Mouse (Mus musculus): Measurements from ENCODE around the gene Madd. TPM values are rescaled to one million over a fixed set of nuclear protein-coding genes. Genes with fewer than 3 reads are reported as not detected.

The Madd gene
- polyA plus RNA-seq, 1 experiment from 2014 or later, result 5.3 TPM

DNA sequence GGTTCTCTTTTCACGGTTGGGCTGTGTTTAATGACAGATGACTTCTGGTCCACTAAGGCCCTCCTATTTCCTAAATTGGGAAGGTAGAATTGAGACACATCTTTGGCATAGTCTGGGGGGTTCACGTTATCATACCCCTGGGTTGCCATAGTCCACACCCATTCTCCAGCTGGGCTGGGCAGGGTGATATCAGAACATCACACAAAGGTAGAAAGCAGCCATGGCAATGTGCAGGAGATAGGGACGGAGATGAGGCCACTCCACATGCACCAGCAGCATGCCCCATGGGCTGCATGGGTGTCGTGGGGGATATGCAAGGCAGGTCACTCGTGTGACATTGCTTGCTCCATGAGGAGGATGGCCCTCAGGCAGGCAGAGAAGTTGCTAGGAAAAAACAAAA, 20.1 kb downstream of the Madd start:
- peaks cover 2% of the 10 kb centered on the region; the same call in 1 of the 2 replicates for H3K36me3 ChIP-seq (ENCODE audit: control insufficient read depth, insufficient read depth)
- no peak overlapping the region for H3K27ac ChIP-seq (ENCODE audit: low read length)
- WGBS (ENCODE audit: insufficient replicate concordance), result 43% methylated on average over 5 of the region's 5 CpGs
- 0 out of 2 replicates have a peak, but pooled peaks have one; percentile 39 for ATAC-seq (ENCODE audit: low read depth)
- peaks cover 16% of the 10 kb centered on the region for H3K4me1 ChIP-seq (ENCODE audit: control insufficient read depth, low read depth, low read length)
- no peaks in the 10 kb centered on the region for H3K9me3 ChIP-seq (replicated peaks; ENCODE audit: control insufficient read depth, low read length)
- no peak overlapping the region for H3K9ac ChIP-seq (ENCODE audit: low read depth, low read length)
- no peaks in the 10 kb centered on the region for H3K27me3 ChIP-seq (ENCODE audit: control insufficient read depth, insufficient read depth, low read depth, low read length)
- no peak overlapping the region for H3K4me3 ChIP-seq (ENCODE audit: low read depth, low read length)
- no peak overlapping the region for H3K4me2 ChIP-seq (ENCODE audit: low read depth, low read length)

DNA sequence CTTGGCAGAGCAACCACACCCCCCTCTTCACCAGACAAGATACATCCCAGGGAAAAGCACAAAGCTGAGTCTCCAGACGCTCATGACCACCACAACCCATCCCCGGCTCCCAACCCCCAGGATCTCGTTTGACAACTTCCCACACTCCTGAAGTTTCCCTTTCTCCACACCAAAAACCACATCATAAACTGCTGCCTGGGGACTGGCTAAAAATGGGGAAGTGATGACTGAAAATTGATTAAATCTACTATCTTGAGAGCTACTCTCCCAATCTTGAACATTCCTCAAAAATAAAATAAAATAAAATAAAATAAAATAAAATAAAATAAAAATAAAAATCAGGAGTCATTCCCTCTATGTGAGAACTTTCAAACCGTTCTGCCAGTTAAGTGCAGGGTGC, 20.7 kb downstream of the Madd start:
- no peak overlapping the region for H3K27ac ChIP-seq (ENCODE audit: low read length)
- WGBS (ENCODE audit: insufficient replicate concordance), result 65% methylated on average over 4 of the region's 4 CpGs
- H3K4me1 ChIP-seq (ENCODE audit: control insufficient read depth, low read depth, low read length), result peaks cover 16% of the 10 kb centered on the region
- ATAC-seq (ENCODE audit: low read depth), result no peak
- H3K4me3 ChIP-seq (ENCODE audit: low read depth, low read length), result no peak overlapping the region
- no peaks in the 10 kb centered on the region for H3K9me3 ChIP-seq (replicated peaks; ENCODE audit: control insufficient read depth, low read length)
- H3K4me2 ChIP-seq (ENCODE audit: low read depth, low read length), result no peak overlapping the region
- peaks cover 4% of the 10 kb centered on the region; the same call in 1 of the 2 replicates for H3K36me3 ChIP-seq (ENCODE audit: control insufficient read depth, insufficient read depth)
- H3K9ac ChIP-seq (ENCODE audit: low read depth, low read length), result no peak overlapping the region
- H3K27me3 ChIP-seq (ENCODE audit: control insufficient read depth, insufficient read depth, low read depth, low read length), result no peaks in the 10 kb centered on the region

DNA sequence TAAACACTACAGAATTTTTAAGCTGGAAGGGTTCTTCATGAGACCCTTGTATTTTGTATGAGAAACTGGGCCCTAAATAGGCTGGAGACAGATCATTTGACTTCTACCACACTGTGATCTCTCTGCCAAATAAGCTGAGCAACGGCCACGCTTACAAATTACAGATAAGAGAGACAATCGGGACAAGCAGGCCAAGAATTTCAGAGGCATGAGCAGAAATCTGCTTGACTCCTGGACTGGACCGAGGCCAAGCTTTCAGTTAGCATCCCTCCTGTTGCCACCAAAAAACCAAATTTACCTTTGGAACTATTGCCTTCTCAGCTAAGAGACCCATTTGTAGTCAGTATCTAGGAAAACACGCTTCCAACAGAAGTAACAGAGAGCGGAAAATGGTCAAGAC, 23.0 kb downstream of the Madd start:
- ATAC-seq (ENCODE audit: low read depth), result no peak
- H3K4me2 ChIP-seq (ENCODE audit: low read depth, low read length), result no peak overlapping the region
- no peak overlapping the region for H3K4me3 ChIP-seq (ENCODE audit: low read depth, low read length)
- H3K27ac ChIP-seq (ENCODE audit: low read length), result no peak overlapping the region
- peaks cover 16% of the 10 kb centered on the region for H3K4me1 ChIP-seq (ENCODE audit: control insufficient read depth, low read depth, low read length)
- H3K36me3 ChIP-seq (ENCODE audit: control insufficient read depth, insufficient read depth), result peaks cover 4% of the 10 kb centered on the region; the same call in 1 of the 2 replicates
- 75% methylated on average over 6 of the region's 6 CpGs for WGBS (ENCODE audit: insufficient replicate concordance)
- H3K27me3 ChIP-seq (ENCODE audit: control insufficient read depth, insufficient read depth, low read depth, low read length), result no peaks in the 10 kb centered on the region
- H3K9ac ChIP-seq (ENCODE audit: low read depth, low read length), result no peak overlapping the region
- no peaks in the 10 kb centered on the region for H3K9me3 ChIP-seq (replicated peaks; ENCODE audit: control insufficient read depth, low read length)

DNA sequence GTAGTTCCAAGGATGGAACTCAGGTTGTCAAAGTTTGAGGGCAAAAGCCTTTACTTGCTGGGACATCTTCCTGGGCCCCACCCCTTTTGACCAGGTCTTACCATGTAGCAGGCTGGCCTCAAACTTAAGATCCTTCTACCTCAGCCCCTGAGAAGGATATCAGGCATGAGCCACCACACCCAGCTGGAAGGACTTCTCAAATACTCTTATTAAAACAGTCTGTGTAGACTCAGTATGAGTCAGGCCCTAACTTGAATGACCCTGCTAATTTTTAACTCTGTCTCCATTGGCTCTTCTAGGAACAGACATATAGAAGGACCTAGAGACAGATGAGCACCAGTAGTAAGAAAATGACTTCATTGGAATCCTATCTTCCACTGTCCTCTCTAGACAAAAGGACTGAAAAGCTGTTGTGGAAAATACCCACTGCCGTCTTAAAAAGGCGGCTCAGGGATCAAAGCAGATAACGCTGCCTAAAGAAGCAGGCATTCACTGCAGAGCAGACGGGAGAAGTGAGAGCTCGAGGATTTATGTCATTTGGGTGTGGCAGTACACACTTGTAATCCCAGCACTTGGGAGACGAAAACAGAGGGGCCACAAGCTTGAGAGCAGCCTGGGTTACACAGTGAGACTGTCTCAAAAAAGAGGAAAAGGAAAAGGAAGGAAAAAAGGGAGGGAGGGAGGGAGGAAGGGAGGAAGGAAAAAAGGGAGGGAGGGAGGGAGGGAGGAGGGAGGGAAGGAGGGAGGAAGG, 26.5 kb downstream of the Madd start:
- 62% methylated on average over 6 of the region's 6 CpGs for WGBS (ENCODE audit: insufficient replicate concordance)
- no peak for ATAC-seq (ENCODE audit: low read depth)
- peaks cover 5% of the 10 kb centered on the region; the same call in 1 of the 2 replicates for H3K36me3 ChIP-seq (ENCODE audit: control insufficient read depth, insufficient read depth)
- H3K9me3 ChIP-seq (replicated peaks; ENCODE audit: control insufficient read depth, low read length), result no peaks in the 10 kb centered on the region
- no peak overlapping the region for H3K4me3 ChIP-seq (ENCODE audit: low read depth, low read length)
- H3K27ac ChIP-seq (ENCODE audit: low read length), result no peak overlapping the region
- no peaks in the 10 kb centered on the region for H3K27me3 ChIP-seq (ENCODE audit: control insufficient read depth, insufficient read depth, low read depth, low read length)
- no peak overlapping the region for H3K4me2 ChIP-seq (ENCODE audit: low read depth, low read length)
- H3K9ac ChIP-seq (ENCODE audit: low read depth, low read length), result no peak overlapping the region
- no peaks in the 10 kb centered on the region for H3K4me1 ChIP-seq (ENCODE audit: control insufficient read depth, low read depth, low read length)

DNA sequence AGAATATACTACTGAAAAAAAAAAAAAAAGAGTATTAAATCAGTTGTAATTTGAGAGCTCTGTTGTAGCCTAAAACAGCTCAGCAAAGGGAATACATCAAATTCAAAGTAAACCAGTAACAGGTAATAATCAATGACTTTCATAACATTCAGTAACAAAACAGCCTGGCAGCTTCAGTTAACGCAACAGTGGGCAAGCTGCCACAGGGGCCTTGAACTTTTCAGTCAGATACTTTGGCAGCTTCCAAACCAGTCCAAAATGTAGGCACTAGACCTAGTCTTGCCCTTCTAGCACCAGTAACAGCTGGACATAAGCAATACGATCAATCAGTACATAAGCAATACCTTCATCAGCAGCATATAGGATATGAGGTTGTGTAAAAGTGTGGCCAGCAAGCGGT, 29.5 kb downstream of the Madd start:
- no peak overlapping the region for H3K4me3 ChIP-seq (ENCODE audit: low read depth, low read length)
- no peak overlapping the region for H3K4me2 ChIP-seq (ENCODE audit: low read depth, low read length)
- 82% methylated on average over 3 of the region's 3 CpGs for WGBS (ENCODE audit: insufficient replicate concordance)
- H3K9ac ChIP-seq (ENCODE audit: low read depth, low read length), result no peak overlapping the region
- no peaks in the 10 kb centered on the region for H3K9me3 ChIP-seq (replicated peaks; ENCODE audit: control insufficient read depth, low read length)
- no peak overlapping the region for H3K27ac ChIP-seq (ENCODE audit: low read length)
- no peak for ATAC-seq (ENCODE audit: low read depth)
- H3K36me3 ChIP-seq (ENCODE audit: control insufficient read depth, insufficient read depth), result peaks cover 5% of the 10 kb centered on the region; the same call in 1 of the 2 replicates
- H3K27me3 ChIP-seq (ENCODE audit: control insufficient read depth, insufficient read depth, low read depth, low read length), result no peaks in the 10 kb centered on the region
- no peaks in the 10 kb centered on the region for H3K4me1 ChIP-seq (ENCODE audit: control insufficient read depth, low read depth, low read length)

DNA sequence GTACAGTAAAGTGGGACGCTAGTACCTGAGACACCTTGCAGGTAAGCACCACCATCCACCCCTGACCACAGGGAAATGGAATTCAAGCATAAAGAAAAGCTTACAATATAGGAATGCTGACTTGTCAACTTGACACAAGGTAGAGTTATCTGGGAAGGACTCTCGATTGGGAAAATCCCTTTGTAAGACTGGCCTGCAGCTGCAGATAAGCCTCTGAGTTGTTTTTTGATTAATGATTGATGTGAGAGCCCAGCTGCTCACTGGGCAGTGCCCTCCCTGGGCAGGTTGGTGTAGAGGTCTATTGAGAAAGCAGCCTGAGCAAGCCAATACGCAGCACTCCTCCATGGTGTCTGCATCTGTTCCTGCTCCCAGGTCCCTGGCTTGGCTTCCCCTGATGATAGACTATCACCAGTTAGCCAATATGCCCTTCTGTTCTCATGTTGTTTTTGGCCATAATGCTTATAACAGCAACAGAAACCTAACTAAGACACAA, 30.7 kb downstream of the Madd start:
- no peak overlapping the region for H3K4me2 ChIP-seq (ENCODE audit: low read depth, low read length)
- H3K4me1 ChIP-seq (ENCODE audit: control insufficient read depth, low read depth, low read length), result no peaks in the 10 kb centered on the region
- no peaks in the 10 kb centered on the region for H3K27me3 ChIP-seq (ENCODE audit: control insufficient read depth, insufficient read depth, low read depth, low read length)
- no peak overlapping the region for H3K4me3 ChIP-seq (ENCODE audit: low read depth, low read length)
- H3K27ac ChIP-seq (ENCODE audit: low read length), result no peak overlapping the region
- H3K9ac ChIP-seq (ENCODE audit: low read depth, low read length), result no peak overlapping the region
- no peak for ATAC-seq (ENCODE audit: low read depth)
- no peaks in the 10 kb centered on the region for H3K9me3 ChIP-seq (replicated peaks; ENCODE audit: control insufficient read depth, low read length)
- 57% methylated on average over 3 of the region's 3 CpGs for WGBS (ENCODE audit: insufficient replicate concordance)
- H3K36me3 ChIP-seq (ENCODE audit: control insufficient read depth, insufficient read depth), result peaks cover 3% of the 10 kb centered on the region; the same call in 1 of the 2 replicates

DNA sequence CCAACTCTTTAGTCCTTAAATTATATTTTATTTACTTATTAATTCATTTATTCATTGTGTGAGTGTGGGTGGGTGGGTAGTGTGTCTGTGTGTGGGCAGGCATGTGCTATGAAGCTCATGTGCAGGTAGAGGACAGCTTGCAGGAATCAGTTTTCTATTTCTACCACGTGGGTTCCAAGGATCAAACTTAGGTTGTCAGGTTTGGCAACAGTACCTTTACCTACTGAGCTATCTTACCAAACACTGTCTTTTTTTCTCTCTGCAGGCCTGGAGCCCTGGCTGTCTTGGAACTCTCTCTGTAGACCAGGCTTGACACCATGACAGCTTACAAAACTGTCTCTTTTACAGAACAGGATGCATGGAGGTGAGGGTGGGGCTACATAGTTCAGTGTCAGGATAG, 32.3 kb downstream of the Madd start:
- H3K4me1 ChIP-seq (ENCODE audit: control insufficient read depth, low read depth, low read length), result no peaks in the 10 kb centered on the region
- H3K9me3 ChIP-seq (replicated peaks; ENCODE audit: control insufficient read depth, low read length), result no peaks in the 10 kb centered on the region
- no peak overlapping the region for H3K9ac ChIP-seq (ENCODE audit: low read depth, low read length)
- no peak overlapping the region for H3K4me3 ChIP-seq (ENCODE audit: low read depth, low read length)
- peaks cover 2% of the 10 kb centered on the region; the same call in 1 of the 2 replicates for H3K36me3 ChIP-seq (ENCODE audit: control insufficient read depth, insufficient read depth)
- H3K27ac ChIP-seq (ENCODE audit: low read length), result no peak overlapping the region
- 73% methylated on average over 1 of the region's 1 CpGs for WGBS (ENCODE audit: insufficient replicate concordance)
- no peak overlapping the region for H3K4me2 ChIP-seq (ENCODE audit: low read depth, low read length)
- ATAC-seq (ENCODE audit: low read depth), result no peak
- H3K27me3 ChIP-seq (ENCODE audit: control insufficient read depth, insufficient read depth, low read depth, low read length), result no peaks in the 10 kb centered on the region

DNA sequence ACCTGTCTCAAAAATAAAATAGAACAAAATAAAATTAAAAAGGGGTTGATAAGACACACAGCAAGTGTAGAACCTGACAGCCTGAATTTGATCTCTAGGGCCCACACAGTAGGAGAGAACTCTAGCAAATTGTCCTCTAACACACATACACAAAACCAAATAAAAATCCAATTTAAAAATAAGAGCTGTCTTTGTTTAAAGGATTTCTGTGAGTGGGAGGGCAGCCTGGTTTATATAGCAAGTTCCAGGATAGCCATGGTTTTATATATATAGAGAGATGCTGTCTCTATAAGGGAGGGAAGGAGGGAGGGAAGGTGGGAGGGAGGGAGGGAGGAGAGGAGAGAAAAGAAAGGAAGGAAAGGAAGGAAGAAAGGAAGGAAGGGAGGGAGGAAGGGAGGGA, 35.5 kb downstream of the Madd start:
- Histone ChIP-seq H3K4me1 (ENCODE audit: control insufficient read depth, low read depth, low read length) (no peaks in the 10 kb centered on the region), H3K9ac (ENCODE audit: low read depth, low read length) (no peak overlapping the region), H3K36me3 (ENCODE audit: control insufficient read depth, insufficient read depth) (no peaks in the 10 kb centered on the region; the same call in 1 of the 2 replicates), H3K4me2 (ENCODE audit: low read depth, low read length) (no peak overlapping the region), H3K27me3 (ENCODE audit: control insufficient read depth, insufficient read depth, low read depth, low read length) (no peaks in the 10 kb centered on the region), H3K4me3 (ENCODE audit: low read depth, low read length) (no peak overlapping the region), H3K27ac (ENCODE audit: low read length) (no peak overlapping the region), H3K9me3 (replicated peaks; ENCODE audit: control insufficient read depth, low read length) (no peaks in the 10 kb centered on the region)
- ATAC-seq (ENCODE audit: low read depth), result no peak

DNA sequence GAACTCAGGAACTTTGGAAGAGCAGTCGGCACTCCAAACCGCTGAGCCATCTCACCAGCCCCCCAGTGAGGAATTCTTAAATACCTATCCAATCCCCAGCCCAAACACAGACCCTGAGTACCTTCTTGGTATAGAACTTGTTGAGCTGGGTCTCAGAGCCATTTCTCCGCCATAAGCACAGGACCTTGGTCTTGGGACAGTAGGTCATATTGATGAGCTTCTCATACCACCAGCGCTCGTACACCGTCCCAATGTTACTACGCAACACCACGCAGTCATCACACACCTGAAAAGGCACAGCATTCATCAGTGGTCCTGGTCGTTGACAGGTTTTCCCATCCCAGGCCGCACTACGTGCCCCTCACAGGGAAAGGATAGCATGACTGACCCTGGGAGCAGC, 40.2 kb downstream of the Madd start:
- H3K4me1 ChIP-seq (ENCODE audit: control insufficient read depth, low read depth, low read length), result no peaks in the 10 kb centered on the region
- H3K36me3 ChIP-seq (ENCODE audit: control insufficient read depth, insufficient read depth), result no peaks in the 10 kb centered on the region; the same call in 1 of the 2 replicates
- no peak for ATAC-seq (ENCODE audit: low read depth)

More for the DNA sequence above, 40.2 kb downstream of the Madd start:
- no peaks in the 10 kb centered on the region for H3K9me3 ChIP-seq (replicated peaks; ENCODE audit: control insufficient read depth, low read length)
- no peak overlapping the region for H3K4me2 ChIP-seq (ENCODE audit: low read depth, low read length)
- 91% methylated on average over 11 of the region's 11 CpGs for WGBS (ENCODE audit: insufficient replicate concordance)
- no peak overlapping the region for H3K4me3 ChIP-seq (ENCODE audit: low read depth, low read length)
- no peak overlapping the region for H3K27ac ChIP-seq (ENCODE audit: low read length)
- H3K9ac ChIP-seq (ENCODE audit: low read depth, low read length), result no peak overlapping the region
- H3K27me3 ChIP-seq (ENCODE audit: control insufficient read depth, insufficient read depth, low read depth, low read length), result no peaks in the 10 kb centered on the region

Data from liver, embryonic 16.5 days (tissue).